Mouse (Mus musculus): ENCODE results near the gene Acsl1.

DNA sequence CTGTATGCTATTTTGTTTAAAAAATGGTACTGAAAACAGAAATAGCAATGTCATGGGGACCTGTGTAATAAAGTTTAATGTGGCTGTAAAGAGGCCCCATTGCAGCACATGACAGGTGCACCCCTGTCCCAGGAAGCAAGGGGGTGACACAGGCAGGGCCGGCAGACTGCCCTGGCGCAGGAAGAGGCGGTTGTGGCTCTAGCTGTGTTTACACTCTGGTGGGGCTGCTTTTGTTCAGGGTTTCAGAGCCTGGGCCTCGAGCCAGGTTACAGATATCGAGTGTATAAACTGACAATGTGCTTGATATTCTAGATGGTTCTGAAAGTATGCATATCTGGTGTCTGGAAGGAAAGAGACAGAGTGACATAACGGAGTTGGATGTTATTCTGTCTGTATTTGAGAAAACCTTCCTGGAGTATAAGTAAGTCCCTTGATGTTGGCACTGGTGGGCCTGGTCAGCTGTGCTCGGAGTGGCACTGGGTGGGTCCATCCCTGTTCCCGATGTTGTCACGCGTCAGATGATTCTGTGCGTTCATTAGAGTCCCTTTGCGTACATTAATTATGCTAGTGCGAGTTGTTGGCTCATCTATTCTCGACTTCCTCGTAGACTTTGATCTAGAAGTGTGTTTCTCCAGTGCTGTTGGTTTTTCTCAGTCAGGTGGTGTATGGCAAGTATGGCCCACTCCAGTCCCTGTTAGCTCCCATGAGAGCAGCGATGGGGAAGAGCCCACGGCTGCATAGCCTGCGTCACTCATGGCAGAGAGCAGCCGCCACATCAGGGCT lies 99.0 kb downstream of the Acsl1 start:
- TF ChIP-seq CTCF (IDR thresholded peaks at IDR 0.05; ENCODE audit: borderline replicate concordance, insufficient read depth, low read depth, low read length): no peak
- no peak for TF ChIP-seq POLR2A (IDR thresholded peaks at IDR 0.05; ENCODE audit: borderline replicate concordance, insufficient read depth, low read length)
